In the genomic region with DNA sequence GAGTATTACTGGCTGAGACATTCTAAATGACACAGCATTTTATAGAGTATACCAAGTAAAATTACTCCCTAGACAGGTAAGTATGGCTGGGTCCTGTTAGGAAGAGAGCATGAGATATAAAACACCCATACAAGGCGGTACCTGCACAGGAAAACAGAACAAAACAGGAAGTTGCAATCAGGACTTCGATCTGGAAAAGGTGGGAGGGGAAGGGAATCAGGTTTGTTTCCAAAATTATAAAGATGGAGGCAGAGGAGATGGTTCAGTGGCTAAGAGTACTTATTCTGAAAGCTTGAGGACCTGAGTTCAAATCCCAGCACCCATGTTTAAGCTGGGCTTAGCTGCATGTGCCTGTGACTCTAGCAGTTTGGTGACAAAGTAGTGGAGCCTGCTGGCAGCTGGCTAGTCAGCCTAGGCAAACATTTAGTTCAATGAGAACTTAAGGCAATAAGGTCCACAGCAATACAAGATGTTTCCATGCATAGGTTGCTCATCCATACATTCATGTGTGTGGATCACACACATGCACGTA, we compare ENCODE assay signal across 8 mouse cellular contexts. TPM values are rescaled to one million over a fixed set of nuclear protein-coding genes. Genes with fewer than 3 reads are reported as not detected.
DNase-seq lines count a peak whose midpoint lies in the region; ATAC-seq and TF ChIP-seq lines count a peak whose summit lies in the region.

No protein-coding gene starts in this region.

- no peak for ATAC-seq in CD4-positive, CD25-positive, alpha-beta regulatory T cell, adult 4 months
- no peak for ATAC-seq in lung, embryonic 16.5 days (ENCODE audit: low read depth)
- ATAC-seq in limb, embryonic 12.5 days (ENCODE audit: insufficient number of reproducible peaks, insufficient read depth, low FRiP score, low TSS enrichment, low read depth): no peak
- ATAC-seq in neural tube, embryonic 15.5 days (ENCODE audit: low FRiP score): no peak

- peaks cover 14% of the 10 kb centered on the region for H3K4me1 ChIP-seq in lung, embryonic 16.5 days (replicated peaks; ENCODE audit: control insufficient read depth, insufficient read depth, low read length)
- peaks cover 7% of the 10 kb centered on the region for H3K4me1 ChIP-seq in lung, adult 2 months (ENCODE audit: control insufficient read depth, insufficient read depth, low read length)
- H3K4me1 ChIP-seq in limb, embryonic 12.5 days (replicated peaks): peaks cover 17% of the 10 kb centered on the region
- H3K4me1 ChIP-seq in neural tube, embryonic 15.5 days: peaks cover 33% of the 10 kb centered on the region

- H3K27ac ChIP-seq in lung, embryonic 16.5 days (ENCODE audit: low read length): no peak overlapping the region
- no peak overlapping the region for H3K27ac ChIP-seq in limb, embryonic 12.5 days
- H3K27ac ChIP-seq in neural tube, embryonic 15.5 days (replicated peaks): no peak overlapping the region

- no peak overlapping the region for H3K9ac ChIP-seq in lung, embryonic 16.5 days (ENCODE audit: low read length)
- no peak overlapping the region for H3K9ac ChIP-seq in limb, embryonic 12.5 days (replicated peaks)
- H3K9ac ChIP-seq in neural tube, embryonic 15.5 days (replicated peaks): no peak overlapping the region

- H3K4me2 ChIP-seq in lung, embryonic 16.5 days (ENCODE audit: low read depth, low read length): peak overlapping the region; percentile 70
- peak overlapping the region; percentile 66 for H3K4me2 ChIP-seq in limb, embryonic 12.5 days
- H3K4me2 ChIP-seq in neural tube, embryonic 15.5 days: peak overlapping the region; percentile 70

- WGBS in lung, embryonic 16.5 days: 77% methylated on average over 3 of the region's 3 CpGs
- WGBS in lung, adult 2 months: 60% methylated on average over 3 of the region's 3 CpGs
- 84% methylated on average over 3 of the region's 3 CpGs for WGBS in limb, embryonic 12.5 days
- 87% methylated on average over 3 of the region's 3 CpGs for WGBS in neural tube, embryonic 15.5 days

- no peak for TF ChIP-seq POLR2A in lung, adult 2 months (IDR thresholded peaks at IDR 0.05; ENCODE audit: borderline replicate concordance, extremely low read depth, low read depth, low read length)

- peaks cover 22% of the 10 kb centered on the region for H3K36me3 ChIP-seq in lung, embryonic 16.5 days (ENCODE audit: control insufficient read depth, insufficient read depth, low read length)
- peaks cover 40% of the 10 kb centered on the region for H3K36me3 ChIP-seq in limb, embryonic 12.5 days
- H3K36me3 ChIP-seq in neural tube, embryonic 15.5 days: peaks cover 33% of the 10 kb centered on the region

- H3K4me3 ChIP-seq in lung, embryonic 16.5 days (ENCODE audit: low read length): peak overlapping the region; percentile 67; the same call in 1 of the 2 replicates
- no peak overlapping the region for H3K4me3 ChIP-seq in lung, adult 2 months (replicated peaks; ENCODE audit: extremely low read depth, low read depth, low read length)
- H3K4me3 ChIP-seq in limb, embryonic 12.5 days (replicated peaks): no peak overlapping the region; the same call in 1 of the 2 replicates
- H3K4me3 ChIP-seq in neural tube, embryonic 15.5 days (replicated peaks): peak overlapping the region; percentile 95

- peak; percentile 15 for DNase-seq in CD4-positive, CD25-positive, alpha-beta regulatory T cell, adult 2 months (ENCODE audit: low read depth, low spot score)
- no peak for DNase-seq in lung, adult 2 months
- no peak for DNase-seq in urinary bladder, postnatal 25 days (ENCODE audit: low spot score)
- no peak for DNase-seq in left cerebral cortex, adult 18-20 months (ENCODE audit: low spot score in 2 of 2)

- no peak for TF ChIP-seq CTCF in lung, adult 2 months (IDR thresholded peaks at IDR 0.05; ENCODE audit: insufficient read depth, low read length)

- no peaks in the 10 kb centered on the region for H3K27me3 ChIP-seq in lung, embryonic 16.5 days (ENCODE audit: control insufficient read depth, insufficient read depth, low read depth, low read length)
- H3K27me3 ChIP-seq in limb, embryonic 12.5 days: no peaks in the 10 kb centered on the region
- H3K27me3 ChIP-seq in neural tube, embryonic 15.5 days (replicated peaks): no peaks in the 10 kb centered on the region

- H3K9me3 ChIP-seq in lung, embryonic 16.5 days (ENCODE audit: control insufficient read depth, low read length): no peaks in the 10 kb centered on the region
- no peaks in the 10 kb centered on the region for H3K9me3 ChIP-seq in limb, embryonic 12.5 days
- H3K9me3 ChIP-seq in neural tube, embryonic 15.5 days (replicated peaks): no peaks in the 10 kb centered on the region

RNA-seq across cellular contexts. Expression of a gene that starts 1.8 kb away (rescaled TPM):
- 100 to 1,000 TPM; 375 to 447 TPM for polyA plus RNA-seq in CD4-positive, CD25-positive, alpha-beta regulatory T cell, adult 4 months (2017; shearing (Covaris generic))
- 563 and 641 TPM in 2 replicates for polyA plus RNA-seq in lung, embryonic 16.5 days (2015; fragmentation: Nextera tagmentation; extraction: Ambion mirVana)
- polyA plus RNA-seq in lung, adult 2 months (2012; rRNA removed): 251 and 265 TPM in 2 replicates
- 678 and 697 TPM in 2 replicates for polyA plus RNA-seq in limb, embryonic 12.5 days (2016; fragmentation: Nextera tagmentation; extraction: Ambion mirVana)
- polyA plus RNA-seq in neural tube, embryonic 15.5 days (2015; fragmentation: Nextera tagmentation; extraction: Ambion mirVana): 794 and 878 TPM in 2 replicates
- total RNA-seq in left cerebral cortex, adult 18-20 months (2021): 100 to 1,000 TPM; 262 to 270 TPM

RNA-seq across cellular contexts. Expression of a gene that starts 7.3 kb away (rescaled TPM):
- polyA plus RNA-seq in CD4-positive, CD25-positive, alpha-beta regulatory T cell, adult 4 months (2017; shearing (Covaris generic)): 1 to 10 TPM; 3.4 to 8.4 TPM
- 5.8 and 7.7 TPM in 2 replicates for polyA plus RNA-seq in lung, embryonic 16.5 days (2015; fragmentation: Nextera tagmentation; extraction: Ambion mirVana)
- 0.38 and 0.40 TPM in 2 replicates for polyA plus RNA-seq in lung, adult 2 months (2012; rRNA removed)
- 6.1 and 14.0 TPM in 2 replicates for polyA plus RNA-seq in limb, embryonic 12.5 days (2016; fragmentation: Nextera tagmentation; extraction: Ambion mirVana)
- 10.5 and 11.8 TPM in 2 replicates for polyA plus RNA-seq in neural tube, embryonic 15.5 days (2015; fragmentation: Nextera tagmentation; extraction: Ambion mirVana)
- 10 to 100 TPM; 30.1 to 31.1 TPM for total RNA-seq in left cerebral cortex, adult 18-20 months (2021)

RNA-seq across cellular contexts. Expression of a gene that starts 34.3 kb away (rescaled TPM):
- 1 to 10 TPM; 1.2 to 1.3 TPM for polyA plus RNA-seq in CD4-positive, CD25-positive, alpha-beta regulatory T cell, adult 4 months (2017; shearing (Covaris generic))
- 181 and 202 TPM in 2 replicates for polyA plus RNA-seq in lung, embryonic 16.5 days (2015; fragmentation: Nextera tagmentation; extraction: Ambion mirVana)
- polyA plus RNA-seq in lung, adult 2 months (2012; rRNA removed): 693 and 908 TPM in 2 replicates
- polyA plus RNA-seq in limb, embryonic 12.5 days (2016; fragmentation: Nextera tagmentation; extraction: Ambion mirVana): 31.0 and 36.4 TPM in 2 replicates
- polyA plus RNA-seq in neural tube, embryonic 15.5 days (2015; fragmentation: Nextera tagmentation; extraction: Ambion mirVana): 69.2 and 82.4 TPM in 2 replicates
- 10 to 100 TPM in 1 of 2 experiments, 1 to 10 TPM in 1; 8.6 to 10.3 TPM for total RNA-seq in left cerebral cortex, adult 18-20 months (2021)

Comparison
In these comparisons a context has a peak if more than half of its experiments do, and no peak if none do; other contexts are left out.
1. H3K4me3 ChIP-seq: peak in lung, embryonic 16.5 days (single experiment) and neural tube, embryonic 15.5 days (single experiment); none in lung, adult 2 months (single experiment) and limb, embryonic 12.5 days (single experiment).
2. RNA of a gene that starts 34.3 kb away (polyA plus RNA-seq): 693 to 908 TPM in lung, adult 2 months, 181 to 202 TPM in lung, embryonic 16.5 days, 69.2 to 82.4 TPM in neural tube, embryonic 15.5 days and 31.0 to 36.4 TPM in limb, embryonic 12.5 days; 1.2 to 1.3 TPM in CD4-positive, CD25-positive, alpha-beta regulatory T cell, adult 4 months; every median in the first group is over 10 times any median in the second.
3. Peak in every context shown above with its lines, with median percentiles within 50 percentile points of each other: H3K4me2 ChIP-seq.